Mouse (Mus musculus): Measurements from ENCODE around the gene Synpo2.

The Synpo2 gene

DNA sequence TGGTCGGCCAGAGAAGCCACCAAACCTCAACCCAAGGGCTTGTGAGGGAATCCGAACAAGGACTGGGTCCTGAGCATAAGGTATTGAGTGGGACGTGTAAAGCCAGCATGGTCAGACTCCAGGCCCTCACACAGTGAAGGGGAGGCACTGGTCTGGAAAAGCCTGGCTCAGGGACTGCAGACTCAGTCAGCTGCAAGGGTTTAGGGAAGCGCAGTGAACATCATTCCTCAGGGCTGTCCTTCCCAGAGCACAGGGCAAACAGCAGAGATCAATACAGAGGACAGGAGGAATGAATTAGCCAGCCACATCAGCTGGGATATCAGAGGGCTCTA is 72.8 kb downstream of the Synpo2 start:
- no peak for DNase-seq

DNA sequence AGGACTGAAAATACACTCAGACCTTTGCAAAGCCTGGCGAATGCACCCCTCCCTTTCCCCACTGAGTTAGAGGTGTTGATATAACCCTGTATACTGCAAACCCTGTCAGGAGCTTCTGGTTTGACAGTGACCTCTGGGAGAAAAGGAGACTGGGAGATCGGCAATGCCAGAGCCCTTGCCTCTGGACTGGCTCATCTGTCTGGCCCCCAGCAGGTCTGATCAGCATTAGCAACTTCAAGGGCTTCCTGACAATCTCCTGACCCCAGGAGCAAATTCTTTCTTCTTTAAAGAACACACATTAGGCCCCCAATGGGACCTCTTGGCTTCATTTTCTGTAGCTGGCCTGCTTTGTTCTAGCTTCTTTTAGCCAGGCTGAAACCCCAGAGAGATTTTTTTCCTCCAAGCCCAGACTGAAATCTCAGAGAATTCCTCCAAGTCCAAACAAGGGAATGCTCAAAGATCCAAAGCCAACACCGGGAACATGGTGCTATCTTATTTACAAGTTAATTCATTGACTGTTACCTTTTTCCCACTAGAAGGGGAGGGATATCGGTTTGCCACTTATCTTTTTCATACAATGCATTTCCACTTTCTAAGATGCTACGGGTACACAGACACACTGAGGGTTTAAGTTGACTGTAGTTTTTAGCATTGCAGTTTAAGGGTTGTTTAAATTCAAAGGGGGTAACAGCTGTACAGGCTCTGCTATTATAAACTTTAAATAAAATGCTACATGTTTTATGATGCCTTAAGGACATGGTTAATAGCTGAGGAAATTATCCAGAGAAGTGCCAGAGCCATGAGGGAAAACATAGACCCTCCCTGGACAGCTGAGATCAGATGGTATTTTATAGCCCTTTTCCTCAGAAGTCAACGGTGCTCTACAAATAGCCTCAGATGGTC is 73.4 kb downstream of the Synpo2 start:
- no peak for DNase-seq

DNA sequence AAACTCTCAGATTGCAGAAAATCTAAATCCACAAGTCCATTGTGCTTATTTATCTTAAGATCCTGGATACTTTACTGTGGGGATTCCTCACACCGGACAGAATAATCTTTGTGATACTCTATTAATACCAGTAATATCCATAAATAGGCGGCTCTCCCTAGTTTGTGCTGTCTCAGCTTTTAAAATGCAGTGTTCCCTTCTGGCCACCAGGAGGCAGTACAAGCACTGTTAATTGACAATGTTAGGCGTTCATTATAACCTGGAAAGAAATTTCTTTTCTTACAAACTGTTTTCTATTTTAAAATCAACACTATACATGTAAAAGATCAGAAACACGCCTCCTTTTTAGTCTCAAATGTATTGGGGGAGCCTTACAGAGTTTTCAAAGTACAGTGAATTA is 75.2 kb downstream of the Synpo2 start:
- DNase-seq: peak in 1 of 2 experiments; percentile 29

DNA sequence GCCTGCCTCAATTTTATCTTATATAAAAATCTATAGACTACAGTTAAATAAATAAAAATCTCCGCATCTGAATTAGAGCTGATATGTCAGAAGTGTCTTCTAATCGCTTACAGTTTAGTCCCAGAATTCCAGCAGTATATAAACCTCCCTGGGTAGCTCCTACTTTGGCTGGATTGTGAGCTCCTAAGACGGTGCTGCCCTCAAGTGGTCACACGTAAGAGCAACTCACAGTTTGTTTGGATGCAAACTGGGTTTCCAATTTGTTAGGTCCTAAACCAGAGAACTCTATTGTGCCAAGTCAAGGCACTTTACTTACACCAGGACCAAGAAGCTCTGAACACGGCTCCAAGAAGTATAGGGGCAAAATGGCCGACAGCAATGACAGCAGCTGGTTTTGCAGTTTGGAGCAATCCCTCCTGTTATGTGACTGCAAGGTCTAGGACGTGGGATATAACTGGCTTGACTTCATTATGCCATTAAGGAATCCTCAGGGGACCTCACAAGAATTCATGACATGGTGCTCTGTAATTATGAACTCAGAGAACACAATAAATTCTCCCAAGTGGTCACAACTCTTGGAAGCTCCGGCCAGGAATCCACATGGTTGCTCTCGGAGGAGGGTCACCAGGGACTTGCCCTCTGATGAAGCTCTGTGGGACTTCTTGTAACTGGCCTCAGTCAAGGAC is 76.7 kb downstream of the Synpo2 start:
- DNase-seq: peak; percentile 55

DNA sequence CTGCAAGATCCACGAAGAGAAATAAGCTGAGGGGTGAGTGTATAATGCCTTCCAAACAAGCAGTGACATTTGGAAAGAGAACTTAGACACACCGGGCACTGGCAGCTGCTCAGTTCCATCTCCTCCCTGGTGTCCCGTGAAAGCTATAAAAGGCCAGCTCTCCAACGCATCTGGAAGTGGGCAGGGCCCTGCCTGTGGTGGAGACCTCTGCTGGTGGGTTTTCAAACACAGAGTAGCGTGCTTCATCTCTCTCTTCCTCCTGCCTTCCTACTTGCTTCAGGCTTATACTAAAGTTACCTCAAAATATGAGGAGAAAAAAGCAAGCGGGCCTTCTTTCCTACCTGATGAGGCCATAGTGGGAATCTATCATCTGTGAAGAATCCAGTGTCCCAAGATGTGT is 77.4 kb downstream of the Synpo2 start:
- DNase-seq: peak; percentile 39 to 41

DNA sequence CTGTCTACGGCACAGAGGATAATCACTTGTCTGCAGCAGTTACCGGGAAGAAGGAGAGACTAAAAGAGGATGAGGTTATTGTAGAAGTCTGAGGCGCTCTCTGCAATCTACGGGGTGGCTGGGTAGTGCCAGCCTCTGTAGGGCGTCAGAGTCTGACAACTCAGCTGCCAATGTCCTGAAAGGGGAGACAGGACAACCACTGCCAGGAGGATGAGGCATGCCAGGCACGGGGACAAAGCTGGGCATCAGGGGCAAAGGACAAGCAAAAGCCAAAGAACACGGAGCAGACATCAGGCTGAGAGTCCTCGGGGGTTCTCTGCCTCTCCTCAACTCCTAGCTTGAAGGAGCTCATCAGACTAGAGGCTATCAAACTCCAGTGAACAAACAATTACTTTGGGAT is 82.6 kb downstream of the Synpo2 start:
- DNase-seq: no peak

DNA sequence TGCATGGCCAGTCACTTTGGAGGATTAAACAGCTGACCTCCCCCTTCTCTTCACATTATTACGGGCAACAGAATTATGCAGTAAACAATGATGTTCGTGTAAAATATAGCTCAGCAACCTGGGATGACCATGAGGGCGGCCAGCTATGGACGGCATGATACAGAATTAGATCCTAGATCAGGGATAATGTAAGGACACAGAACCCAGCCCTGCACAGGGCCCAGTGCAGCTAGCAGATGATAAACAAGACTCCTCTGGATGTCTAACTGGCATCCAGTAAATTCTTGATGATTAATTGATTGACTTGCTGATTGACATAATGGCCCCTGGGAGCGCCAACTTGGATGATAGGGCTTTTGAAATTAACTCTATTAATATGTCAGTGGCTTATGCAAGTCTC is 83.0 kb downstream of the Synpo2 start:
- no peak for DNase-seq

DNA sequence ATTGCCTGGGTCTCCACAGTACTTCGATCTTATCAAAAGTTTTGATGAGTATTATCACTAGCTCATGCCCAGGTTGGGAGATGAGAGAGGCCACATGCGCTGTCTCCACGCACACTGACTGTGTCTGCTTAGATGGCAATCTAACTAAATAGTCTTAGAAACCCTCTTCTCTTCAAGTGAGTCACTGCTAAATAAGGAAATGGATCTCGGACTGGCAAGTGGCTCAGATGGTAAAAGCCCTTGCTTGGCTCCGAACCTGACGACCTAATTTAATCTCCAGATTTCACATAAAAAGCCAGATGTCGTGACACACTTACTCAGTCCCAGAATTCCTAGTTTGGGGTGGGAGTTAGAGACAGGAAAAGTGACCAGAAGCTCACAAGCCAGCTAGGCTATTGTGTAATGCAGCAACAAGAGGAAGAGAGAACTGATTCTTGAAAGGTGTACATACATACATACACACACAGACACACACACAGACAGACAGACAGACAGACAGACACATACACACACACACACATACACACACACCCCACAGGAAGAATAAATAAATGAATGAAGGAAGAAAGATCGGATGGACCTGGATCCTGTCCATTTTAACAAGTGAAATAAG is 85.3 kb downstream of the Synpo2 start:
- DNase-seq: no peak

DNA sequence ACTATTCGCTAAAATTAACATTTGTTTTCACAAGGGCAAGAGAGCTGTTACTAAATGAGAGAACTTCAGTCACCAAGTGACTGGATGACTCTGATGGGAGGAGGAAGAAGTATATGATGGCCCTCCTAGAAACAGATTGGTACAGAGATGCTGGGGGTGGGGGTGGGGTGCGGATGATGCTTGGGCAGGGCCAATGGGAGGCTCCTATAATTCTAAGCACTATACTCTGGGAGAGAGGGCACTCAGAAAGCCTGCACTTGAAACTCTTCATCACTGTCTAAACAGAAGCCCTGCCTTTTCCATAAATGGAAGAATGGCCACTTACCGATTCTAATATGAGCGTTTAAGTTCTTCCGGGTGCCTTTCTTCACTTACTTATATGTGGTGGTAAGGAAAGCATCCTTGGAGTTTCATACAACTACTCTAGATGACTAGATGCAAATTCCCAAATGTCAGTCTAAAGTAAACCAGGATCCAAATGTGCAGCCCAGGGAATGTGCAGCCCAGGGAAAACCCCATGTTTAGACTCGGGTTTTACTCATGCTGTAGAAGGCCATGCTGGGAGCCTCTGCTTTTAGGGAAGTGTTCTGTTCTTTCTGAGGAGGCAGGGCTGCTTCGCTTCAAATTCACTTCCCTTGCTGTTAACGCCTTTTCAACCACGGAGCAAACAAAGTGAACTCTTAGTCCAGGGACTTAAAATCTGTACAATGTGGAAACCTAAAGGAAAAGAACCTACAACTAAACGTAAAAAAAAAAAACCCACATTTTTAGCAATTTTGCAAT is 86.4 kb downstream of the Synpo2 start:
- no peak for DNase-seq

DNA sequence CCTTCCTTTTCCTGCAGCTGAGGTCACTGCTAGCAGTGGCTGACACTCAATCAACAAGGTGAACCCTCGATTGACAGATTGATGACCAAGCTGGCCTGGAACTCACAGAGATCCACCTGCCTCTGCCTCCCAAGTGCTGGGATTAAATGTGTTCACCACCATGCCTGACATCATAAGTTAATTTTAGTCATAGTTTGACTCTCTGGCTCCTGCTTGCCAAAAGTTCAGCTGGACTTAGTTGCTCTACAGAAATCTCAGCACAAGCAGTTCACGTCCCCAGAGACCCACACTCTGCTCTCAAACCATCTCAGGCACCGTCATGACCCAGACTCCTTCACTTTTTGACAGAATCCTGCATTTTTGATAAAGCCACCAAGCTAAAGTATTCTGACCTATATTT is 87.3 kb downstream of the Synpo2 start:
- no peak for DNase-seq

DNA sequence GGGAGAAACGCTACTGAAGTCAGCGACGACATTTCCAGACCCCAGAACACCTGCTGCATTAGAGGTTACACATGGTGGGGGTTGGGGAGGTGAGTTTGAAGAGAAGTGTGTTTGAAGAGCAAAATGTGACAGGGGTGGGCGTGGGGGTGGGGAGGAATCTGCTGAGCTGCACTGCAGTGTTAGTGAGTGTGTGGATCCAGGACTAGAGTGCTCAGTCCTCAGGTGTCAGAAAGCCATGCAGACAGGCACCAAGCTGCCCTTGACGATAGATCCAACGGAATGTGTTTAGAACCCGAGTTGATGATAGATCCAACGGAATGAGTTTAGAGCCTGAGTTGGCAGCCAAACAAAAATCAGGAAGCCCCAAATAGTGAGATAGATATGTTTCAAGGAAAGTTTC is 89.4 kb downstream of the Synpo2 start:
- no peak for DNase-seq

DNA sequence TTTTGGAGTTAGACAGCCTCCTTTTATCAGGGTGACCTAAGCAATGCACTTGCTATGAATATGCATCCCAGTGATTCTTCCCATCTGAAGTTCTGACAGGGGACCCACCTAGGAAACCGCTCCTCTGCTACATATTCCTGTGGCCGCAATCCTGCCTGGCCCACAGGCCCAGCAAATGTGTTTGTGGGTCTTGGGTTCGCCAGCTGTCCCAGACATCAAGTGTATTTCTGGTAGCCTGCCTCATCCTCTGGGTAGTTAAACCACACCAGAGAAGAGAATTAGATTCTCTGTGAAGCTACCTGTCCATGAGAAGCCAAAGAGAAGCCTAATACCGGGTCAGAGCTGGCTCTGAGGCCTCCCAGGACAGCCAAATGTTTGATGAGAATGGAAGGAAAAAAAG is 90.0 kb downstream of the Synpo2 start:
- no peak for DNase-seq

DNA sequence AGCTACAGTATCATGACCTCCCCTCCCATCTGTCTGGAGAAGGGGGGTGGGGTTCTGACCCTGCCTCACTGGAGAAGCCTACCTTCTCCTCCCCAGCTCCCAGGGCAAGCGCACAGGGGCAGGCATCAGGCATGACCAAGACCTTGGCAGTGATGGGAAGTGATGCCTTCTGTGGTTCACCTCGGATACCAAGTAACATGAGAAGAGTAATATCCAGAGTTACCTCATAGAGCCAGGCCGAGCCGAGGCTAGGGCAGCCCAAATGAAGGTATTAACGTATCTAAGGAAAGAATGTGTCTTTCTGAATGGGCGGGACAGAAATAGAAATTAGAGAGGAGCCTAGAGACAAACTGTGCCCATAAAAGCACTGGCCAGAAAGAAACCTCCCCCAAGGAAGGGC is 92.5 kb downstream of the Synpo2 start:
- DNase-seq: no peak

DNA sequence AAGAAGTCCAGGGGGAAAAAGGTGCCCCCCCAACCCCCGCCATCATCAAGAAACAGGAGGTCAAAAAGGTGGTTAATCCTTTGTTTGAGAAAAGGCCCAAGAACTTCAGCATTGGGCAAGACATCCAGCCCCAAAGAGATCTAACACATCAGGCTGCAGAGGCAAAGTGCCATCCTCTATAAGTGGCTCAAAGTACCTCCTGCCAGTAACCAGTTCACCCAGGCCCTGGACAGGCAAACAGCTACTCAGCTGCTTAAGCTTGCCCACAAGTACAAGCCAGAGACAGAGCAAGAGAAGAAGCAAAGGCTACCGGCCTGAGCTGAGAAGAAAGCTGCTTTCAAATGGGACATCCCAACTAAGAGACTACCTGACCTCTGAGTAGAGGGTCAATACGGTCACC is 93.7 kb downstream of the Synpo2 start:
- no peak for DNase-seq

DNA sequence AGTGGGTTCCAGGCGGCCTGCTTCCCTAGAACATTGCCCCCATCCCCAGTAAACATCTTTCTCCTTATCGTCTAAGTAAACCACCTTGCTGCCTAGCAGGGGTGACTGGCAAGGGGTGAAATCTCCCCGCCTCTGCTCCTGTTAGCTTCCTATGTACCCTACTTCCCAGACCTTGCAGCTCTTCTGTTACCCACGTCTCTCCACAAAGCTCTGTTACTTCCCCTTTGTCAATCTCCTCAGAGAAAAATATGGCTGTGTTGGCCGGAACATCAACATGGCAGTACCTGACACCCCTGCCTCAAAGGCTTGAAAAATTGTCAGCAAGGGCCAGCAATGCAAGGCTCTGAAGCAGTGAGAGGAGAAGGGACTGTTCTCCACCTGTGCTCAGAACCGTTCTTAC is 94.9 kb downstream of the Synpo2 start:
- DNase-seq: no peak

DNA sequence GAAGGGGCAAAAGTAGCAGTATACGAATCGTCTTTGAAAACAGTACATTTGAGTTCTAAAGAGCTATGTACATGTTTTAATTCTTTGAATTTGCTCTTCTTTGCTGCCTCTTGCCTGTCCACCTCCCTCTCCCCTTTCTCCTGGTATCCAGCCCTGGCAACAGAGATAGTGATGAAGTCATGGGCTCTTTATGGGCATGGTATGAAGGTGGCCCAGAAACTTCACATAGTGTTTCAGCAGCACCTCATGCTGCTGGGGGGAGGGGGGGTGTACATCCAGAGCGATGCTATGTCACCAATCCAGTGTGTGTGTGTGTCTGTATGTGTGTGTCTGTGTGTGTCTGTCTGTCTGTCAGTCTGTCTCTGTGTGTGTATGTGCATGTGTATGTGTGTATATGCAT is 95.8 kb downstream of the Synpo2 start:
- no peak for DNase-seq

DNA sequence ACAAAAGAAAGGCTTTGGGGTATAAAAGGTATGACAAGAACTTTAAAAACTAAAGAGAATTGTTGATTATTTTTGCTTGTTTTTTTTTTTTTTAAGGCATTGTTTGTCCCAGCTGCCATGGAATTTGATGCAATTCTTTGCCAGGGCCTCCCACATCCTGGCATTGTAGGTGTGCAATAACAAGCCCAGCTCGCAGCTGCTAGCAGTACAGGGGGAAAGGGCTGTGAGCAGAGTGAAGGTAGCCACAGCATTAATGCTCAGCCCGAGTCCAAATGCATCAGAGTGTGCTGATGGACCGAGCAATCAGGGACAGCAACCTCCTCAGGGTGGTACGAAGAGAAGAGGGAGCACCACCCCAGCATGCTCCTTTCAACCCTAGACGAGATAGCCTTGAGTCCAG is 96.3 kb downstream of the Synpo2 start:
- no peak for DNase-seq

DNA sequence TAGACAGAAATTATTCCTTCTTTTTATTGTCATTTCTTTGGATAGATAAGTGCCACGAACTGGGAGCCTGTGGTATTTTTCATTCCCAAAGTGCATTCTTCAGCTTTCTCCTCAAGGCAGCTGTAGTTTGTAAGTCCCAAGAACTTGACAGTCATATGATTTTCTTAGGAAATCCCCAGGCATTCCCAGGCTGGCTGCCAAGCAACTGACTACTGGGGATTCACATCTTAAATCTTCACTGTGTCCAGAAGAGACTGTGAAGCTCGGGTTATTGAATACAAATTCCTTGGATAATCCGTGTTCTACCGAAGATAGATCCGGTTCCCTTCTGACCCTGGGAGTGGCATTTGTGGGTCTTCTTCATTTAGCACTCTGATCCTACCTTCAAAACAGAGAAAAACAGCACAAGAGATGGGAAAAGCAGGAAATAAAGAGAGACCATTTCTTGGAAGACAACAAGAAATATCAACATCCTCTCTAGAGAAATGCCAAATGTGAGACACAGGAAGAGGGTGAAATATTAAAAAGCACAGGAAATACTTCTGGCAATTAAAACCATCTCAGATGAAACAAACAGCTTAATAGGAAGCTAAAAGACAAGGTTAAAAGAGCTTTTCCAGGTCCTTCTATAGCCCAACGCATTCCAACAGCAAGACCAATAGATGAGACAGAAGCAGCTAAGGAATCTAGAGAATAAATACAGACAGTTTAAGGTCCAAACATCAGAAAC is 97.5 kb downstream of the Synpo2 start:
- peak; percentile 76 to 86 for DNase-seq

DNA sequence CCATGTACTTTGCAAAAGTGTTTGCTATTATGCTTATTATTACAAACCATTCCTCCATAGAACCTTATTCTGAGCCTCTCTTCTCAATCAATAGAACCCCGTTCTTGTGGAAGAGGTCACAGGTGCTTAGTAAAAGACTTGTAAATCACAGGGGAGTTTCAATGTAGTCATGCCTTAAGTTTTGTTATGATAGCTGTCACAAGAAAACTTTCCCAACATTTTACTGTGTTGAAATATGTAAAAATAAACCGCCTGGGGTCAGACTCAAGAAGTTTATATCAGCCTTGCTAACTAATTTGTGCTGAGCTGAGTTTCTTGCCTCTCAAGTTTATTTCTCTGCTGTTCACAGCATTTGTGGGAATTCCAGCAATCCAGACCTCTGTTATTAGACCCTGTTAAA is 103.8 kb downstream of the Synpo2 start:
- no peak for DNase-seq

DNA sequence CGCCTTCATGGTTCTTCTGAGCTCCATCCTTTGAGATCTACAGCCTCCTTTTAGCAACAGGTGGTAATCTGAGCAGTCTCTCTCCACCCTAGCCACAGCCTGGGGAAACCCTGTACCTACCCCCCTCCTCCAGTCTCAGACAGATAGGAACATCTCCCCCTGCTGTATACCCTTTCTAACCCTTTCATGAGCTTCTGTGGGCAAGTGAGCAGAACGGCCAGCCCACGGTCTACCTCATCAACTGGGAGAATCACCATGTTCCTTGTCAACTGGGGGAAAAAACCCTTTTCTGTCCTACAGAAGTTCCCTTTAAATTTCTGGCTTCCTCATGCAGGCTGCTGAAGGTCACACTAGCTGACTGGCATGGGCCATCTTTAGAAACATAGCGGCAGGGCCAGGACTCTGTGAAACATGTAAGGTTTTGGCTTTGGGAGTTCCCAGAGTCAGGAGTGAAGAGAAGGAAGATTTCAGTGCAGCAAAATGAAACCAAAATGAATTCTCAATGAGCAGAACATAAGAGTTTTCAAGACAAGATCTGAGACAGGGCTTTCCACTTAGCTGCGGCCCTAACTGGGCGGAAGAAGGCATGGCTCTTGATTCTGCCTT is 104.7 kb downstream of the Synpo2 start:
- DNase-seq: no peak

DNA sequence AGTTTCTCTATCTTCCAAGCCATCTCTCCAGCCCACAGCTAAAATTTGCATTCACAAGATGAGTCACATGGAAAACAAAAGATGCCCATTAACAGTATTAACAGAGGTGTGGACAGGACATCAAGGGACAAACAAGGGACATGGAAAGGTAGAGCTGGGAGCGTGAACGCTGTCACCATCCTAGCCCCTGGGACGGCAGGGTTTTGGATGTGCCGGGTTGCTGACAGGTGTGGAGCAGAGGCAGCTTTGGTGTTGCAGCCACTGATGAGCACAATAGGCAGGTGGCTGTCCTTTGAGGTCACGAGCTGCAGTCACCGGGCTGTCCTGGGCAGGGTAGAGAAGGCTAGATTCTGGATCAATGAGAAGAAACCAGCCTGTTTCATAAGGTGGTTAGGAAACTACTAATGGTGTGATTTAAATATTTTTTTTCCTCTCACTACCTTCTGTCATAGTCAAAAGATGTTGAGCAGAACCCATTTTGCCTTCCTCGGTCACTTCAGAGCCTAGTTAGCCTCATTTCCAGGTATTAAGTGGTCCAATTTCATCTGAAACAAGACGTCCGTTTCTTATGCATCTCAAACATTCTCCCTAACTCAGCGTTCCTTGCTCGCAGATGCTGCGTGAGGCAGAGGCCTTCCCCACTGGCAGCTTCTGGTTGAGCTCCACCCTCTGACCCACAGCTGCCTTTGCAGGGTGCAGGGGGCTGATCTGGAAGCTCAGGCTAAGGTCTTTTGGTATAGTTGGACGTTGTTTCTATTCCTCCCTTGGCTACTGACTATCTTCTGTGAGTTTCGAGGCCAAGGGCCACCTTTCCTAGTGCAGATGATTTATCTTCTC is 105.4 kb downstream of the Synpo2 start:
- no peak for DNase-seq

Measured in lung, postnatal 4 days (tissue).